Mouse (Mus musculus): ENCODE results near the gene Sfxn3.
A peak's percentile ranks its signal among the peaks of the same experiment; 100 is the strongest.

Sfxn3 gene

DNA sequence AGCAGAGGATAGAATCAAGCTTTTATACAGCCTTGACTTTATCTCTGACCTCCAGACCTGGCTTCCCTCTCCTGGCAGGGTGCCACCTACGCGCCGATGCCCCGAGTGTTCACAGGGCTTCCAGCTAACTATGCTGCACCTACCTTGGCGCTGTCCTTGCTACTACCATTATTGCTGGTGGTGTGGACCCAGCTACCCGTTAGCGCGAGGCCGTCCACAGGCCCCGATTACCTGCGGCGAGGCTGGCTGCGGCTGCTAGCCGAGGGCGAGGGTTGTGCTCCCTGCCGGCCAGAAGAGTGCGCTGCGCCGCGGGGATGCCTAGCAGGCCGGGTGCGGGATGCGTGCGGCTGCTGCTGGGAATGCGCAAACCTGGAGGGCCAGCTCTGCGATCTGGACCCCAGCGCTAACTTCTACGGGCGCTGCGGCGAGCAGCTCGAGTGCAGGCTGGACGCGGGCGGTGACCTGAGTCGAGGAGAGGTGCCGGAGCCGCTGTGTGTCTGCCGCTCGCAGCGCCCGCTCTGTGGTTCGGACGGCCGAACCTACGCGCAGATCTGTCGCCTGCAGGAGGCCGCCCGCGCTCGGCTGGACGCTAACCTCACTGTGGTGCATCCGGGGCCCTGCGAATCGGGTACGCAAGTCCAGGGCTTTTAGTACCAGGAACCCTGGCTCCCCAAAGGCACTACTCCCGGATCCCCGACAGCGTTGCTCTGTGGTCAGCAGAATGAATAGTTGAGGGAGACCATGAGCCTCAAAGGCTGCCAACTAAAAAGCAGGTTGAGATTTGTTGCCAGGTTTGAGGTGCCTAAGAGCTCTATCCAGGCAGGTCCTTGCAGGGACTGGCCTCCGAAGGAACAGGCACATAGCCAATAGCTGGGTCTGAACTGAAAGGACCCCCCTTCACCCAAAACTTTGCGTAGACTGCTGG lies 29.5 kb downstream of the Sfxn3 start:
- peak; percentile 42 to 55 for DNase-seq

DNA sequence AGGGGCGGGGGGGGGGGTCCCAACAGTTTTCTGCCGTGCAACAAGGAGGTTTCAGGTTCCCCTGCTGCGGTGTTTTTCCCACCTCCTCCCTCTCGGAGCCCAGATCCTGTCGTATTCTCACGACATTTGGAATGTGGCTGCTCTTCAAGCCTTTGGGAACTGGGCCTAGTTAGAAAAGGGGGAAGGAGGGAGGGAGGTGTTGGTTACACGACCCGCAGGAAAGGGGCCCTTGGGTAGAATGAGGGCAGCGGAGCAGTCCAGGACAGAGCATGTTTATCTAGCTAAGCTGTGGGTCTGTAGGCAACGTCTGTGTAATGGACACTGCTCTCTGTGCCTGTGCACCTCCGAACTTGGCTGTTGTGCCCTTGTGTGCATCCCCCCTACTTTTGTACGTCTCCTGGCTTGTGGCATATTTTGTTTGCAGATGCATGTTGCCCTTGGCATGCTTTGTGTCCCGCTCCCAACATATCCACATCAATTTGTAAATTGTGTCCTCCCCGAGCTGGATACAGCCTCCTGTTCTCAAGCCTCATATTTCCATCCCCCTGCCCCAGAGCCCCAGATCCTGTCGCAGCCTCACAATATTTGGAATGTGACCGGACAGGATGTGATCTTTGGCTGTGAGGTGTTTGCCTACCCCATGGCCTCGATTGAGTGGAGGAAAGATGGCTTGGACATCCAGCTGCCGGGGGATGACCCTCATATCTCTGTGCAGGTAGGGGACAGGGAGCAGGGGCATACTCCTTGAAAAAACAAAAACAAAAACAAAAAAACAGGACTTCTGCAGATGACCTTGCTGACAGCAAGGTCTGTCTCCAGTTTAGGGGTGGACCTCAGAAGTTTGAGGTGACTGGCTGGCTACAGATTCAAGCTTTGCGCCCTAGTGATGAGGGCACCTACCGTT lies 30.7 kb downstream of the Sfxn3 start:
- no peak for DNase-seq

DNA sequence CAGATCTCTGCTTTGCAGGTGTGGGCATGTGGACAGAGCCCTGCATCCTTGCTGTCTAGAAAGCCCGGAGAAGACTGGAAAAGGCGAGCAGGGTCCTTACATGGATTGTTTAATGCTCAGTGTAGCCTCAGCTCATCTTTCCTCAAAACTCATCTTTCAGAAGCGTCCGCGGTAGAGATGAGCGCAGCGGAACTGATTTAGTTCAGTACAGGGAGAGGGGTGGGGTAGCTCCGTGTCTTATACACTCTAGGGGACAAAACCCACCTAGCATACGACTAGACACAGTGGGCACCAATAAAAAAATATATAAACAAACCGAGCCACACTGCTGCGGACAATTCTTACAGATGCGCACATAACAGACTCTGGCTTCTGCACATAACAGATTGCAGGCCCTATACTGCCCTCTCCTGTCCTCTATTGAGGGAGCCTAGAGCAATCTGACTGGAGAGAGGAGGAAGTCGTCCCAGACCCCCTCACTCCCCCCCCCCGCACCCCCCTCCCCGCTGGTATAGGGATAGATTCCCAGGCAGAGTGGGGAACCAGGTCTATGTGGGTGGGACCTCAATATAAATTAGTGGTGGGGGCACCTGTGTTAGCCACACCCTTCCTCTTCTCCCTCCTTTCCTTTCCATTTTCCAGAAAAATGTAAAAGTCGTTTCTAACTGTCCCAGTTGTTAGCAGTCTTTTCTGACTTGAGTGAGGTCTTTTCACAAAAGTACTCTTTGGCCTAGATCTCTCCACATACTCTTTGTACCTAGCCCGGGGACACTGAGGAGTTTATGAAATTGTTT lies 31.9 kb downstream of the Sfxn3 start:
- DNase-seq = no peak

DNA sequence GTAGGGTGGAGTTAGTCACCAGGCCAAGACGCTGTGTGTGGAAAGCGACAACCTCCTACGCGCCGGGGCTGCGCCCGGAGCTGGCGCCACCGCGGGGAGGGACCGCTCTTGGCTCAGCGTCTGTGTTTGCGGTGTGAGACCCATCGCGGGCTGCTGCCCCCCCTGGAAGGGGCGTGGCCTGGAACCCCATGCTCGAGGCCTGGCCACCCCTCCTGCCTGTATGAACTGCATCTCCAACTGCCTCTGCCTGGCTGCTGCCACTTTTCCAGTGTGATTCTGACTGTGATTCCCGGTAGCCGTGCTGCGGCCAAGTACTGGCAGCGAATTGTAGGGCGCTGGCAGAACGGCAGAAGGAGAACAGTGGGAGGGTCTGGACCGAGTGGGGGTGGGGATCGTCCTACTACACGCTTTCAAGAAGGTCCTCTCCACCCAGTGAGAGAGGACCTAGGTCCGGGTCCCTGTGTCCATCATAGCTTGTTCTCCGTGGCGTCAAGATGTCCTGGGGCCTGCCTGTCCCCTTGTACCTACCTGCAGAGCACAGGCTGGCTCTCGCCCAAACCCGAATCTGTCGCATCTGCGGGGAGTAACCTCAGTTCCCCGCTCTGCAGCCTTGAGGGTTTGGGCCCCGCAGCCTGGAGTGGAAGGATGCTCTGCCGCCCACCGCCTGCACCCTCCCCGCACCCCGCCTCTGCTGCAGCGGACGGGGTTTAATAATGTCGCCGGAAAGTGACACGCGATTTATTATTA lies 32.6 kb downstream of the Sfxn3 start:
- DNase-seq = peak; percentile 44 to 47

DNA sequence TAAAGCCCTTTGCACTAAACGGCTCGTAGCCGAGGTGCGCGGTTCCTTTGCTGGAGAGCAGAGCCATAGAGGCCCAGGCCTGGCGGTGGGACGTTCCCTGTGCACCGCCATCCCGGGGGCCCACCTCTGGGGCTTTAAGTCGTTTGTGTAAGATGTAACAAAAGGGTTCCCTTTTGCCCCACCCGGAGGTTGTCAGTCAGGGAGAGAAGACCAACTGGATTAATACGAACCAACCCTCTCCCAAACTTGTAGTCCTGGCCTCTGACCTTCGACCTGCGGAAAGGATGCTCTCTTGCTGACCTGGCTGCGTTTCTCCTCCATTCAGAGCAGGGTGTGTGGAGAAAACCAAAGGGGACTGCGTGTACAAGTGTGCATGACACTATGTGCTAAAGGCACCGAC lies 33.4 kb downstream of the Sfxn3 start:
- no peak for DNase-seq

DNA sequence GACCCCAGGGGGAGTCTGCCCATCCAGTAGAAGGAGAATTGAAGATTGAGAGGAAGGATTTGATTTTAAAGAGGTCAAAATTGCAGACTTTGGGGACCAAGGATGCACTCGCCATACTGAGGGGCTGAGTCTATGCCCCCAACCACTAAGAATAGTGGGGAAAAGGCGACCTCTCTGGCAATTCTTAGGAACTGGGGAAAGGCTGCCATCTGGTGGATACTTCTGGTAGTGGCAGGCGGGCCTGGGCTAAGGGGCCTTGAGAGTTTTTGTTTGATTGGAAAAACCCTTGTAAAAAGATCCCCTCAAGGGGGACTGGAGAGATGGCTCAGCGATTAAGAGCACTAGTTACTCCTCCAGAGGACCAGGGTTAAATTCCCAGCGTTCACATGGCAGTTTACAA lies 34.0 kb downstream of the Sfxn3 start:
- peak in 1 of 2 experiments; percentile 67 for DNase-seq

DNA sequence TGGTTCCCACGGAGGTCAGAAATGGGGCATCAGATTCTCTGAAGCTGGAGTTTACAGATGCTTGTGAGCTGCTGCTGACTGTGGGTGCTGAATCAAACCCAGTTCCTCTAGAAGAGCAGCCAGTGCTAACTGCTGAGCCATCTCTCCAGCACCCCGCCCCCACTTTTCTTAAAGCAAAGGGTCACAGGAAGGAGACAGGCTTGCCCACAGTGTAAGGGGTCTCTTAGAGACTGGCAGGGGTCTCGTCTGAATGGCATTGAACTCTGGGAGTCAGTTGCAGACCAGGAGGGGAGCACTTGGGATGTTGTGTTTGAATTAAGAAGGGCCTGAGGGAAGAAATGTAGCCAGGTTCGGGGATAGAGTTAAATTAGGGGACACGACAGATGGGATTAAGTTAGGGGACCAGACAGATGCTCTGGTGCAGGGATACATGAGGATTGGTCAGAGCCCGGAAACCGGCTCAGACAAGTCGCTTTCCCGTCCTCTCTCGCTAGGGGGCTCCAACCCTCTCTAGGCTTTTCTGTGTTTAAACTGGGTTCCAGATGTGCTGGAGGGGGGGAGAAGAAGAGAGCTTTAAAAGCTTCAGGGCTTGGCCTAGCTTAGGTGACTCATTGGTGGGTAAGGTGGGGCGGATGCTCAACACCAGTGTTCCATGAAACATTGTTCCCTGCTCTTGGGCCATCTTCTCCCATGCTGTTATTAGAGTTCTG lies 34.7 kb downstream of the Sfxn3 start:
- DNase-seq = peak in 1 of 2 experiments; percentile 43

DNA sequence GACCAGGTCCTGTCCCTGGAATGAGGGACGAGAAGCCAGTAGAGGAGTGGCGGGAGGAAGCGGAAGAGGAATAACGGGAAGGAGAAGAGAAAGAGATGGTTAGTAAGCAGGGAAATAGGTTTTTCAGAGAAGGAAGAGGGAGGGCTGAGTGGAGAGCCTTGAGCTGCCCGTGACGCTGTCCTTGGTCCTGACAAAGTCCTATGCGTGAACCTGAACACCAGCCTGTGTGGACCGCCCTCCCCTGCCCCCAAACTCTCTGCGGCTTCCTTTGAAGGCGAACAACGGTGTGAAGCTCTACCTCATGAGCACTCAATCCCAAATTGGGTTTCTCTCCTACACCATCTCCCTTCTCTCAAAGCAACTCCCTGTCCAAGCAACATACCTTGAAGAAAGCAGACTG lies 50.6 kb downstream of the Sfxn3 start:
- peak in 1 of 2 experiments; percentile 39 for DNase-seq

DNA sequence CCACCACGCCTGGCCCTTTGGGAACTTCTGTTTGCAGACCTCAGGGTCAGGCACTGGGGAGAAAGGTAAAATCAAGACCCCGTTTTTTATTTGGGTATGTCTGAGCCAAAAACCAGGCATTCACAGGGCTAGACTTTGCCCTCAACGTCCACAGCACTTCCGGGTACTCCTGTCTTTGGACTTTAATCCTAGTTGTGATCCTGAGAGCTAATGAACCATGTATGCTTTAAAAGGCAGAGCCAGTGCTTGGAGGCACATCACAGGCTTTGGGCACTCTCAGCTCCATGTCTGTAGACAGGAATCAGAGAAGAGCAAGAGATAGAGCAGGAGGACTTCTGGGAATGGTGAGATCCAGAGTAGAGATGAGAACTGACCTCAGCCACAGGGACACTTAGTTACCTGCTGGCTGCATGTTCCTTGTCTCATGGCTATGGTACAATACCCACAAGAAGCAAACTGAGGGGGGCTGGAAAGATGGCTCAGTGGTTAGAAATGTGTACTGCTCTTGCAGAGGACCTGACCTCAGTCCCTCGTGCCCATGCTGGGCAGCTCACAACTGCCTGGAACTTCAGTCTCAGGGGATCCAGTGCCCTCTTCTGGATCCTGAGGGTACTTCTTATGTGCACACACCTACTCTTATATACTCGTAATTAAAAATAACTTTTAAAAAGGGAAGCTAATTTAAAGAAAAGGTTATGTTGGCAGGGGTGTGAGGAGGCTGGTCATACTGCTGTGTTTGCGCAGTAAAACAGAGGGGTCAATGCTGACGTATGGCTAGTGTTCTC lies 53.4 kb downstream of the Sfxn3 start:
- DNase-seq = peak; percentile 45 to 59

DNA sequence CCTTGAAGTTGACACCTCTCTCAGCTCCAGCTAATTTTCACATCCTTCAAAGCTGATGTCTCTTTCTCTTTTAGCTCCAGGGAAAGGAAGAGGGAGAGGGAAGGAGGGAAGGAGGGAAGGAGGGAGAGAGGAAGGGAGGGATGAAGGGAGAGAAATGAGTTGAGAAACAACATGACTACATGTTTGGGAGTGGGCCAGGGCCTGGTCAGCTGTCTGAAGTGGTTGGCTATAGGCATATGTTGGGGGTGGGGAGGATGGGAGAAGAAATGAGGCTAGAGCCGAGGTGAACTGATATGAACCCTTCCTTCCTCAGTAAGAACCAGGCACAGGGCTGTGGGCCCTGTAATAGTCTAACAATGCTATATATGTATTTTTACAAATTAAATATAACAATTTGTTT lies 58.3 kb downstream of the Sfxn3 start:
- DNase-seq = no peak
